In the genomic region with DNA sequence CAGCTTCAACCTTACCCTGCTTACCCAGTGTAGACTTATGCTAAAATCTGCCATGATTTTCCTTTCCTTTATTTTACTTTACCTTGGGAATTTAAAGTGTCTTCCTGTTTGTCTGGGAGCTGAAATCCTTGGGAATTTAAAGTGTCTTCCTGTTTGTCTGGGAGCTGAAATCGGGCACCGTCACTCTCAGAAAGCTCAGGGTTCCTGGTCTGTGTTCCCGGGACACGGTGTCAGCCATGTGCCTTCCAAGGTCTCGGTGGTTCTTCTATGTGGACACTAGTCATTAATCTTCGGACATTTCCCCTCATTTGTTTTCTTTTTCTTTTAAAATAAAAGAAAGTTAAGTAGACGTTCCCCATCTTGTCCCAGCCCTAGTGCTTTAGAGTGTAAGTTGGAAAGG, we compare ENCODE assay signal across 14 mouse cellular contexts. TPM values are rescaled to one million over a fixed set of nuclear protein-coding genes. Genes with fewer than 3 reads are reported as not detected.
"Had no signal": no experiment of that assay in that cellular context is flagged by ENCODE, and none has a peak within 500 bp of the region (broad histone marks: within the 10 kb centered on the region; RNA-seq: fewer than 3 reads in every experiment).

No protein-coding gene starts in this region.

- DNase-seq: gastrocnemius, adult 2 months; gastrocnemius, postnatal 10 days; gastrocnemius, postnatal 25 days; heart, adult 18-20 months; heart, postnatal 10 days; heart, postnatal 4 days; kidney, adult 18-20 months; kidney, adult 8-10 months; kidney, postnatal 10 days; kidney, postnatal 25 days; kidney, postnatal 4 days; liver; liver, embryonic 13.5 days had no signal

RNA-seq across cellular contexts. Expression of gene Sspn, which starts 43.3 kb away (rescaled TPM):
- total RNA-seq: granulocyte monocyte progenitor cell, adult 5-6 weeks had no signal
